Mouse (Mus musculus) CH12F3 (cell line): Measurements from ENCODE around the gene Raet1d.
"Not testable (repeated sequence)": the region's sequence is repeated elsewhere in the genome, so short reads cannot be mapped to it uniquely, and the experiment has no call there.

Experiments used
- in situ Hi-C: fragments of 300-500 bp; cut with MboI; formaldehyde crosslinking; loops from 2 replicates; pipeline ENCODE4 v1.14.3; 2020; ENCODE audit warnings: low sequenced_read_pairs

Raet1d gene

DNA sequence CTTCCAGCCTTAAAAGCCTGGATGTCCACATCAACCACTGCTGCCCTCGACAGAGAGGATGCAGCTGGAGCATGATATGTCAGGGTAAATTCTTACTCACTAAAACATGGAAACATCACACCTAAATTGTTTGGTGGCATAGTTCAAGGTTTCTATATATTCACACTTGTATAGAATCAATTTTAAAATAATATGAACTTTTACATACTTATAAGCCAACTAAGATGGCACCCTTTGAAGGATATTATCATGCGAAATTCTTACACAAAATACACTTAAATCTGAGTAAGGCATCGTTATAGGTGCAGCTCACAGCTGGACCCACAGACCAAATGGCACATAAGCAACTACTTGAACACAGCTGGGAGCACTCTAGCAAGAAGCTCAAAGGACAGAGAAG is at the start of gene Raet1d:
TSS of gene Raet1d (plus strand) at position 301 of the 400 bp plus-strand sequence.
- in situ Hi-C loops = not testable (repeated sequence)

GRCm38 (mm10) chr10:22322858-22323257 is 37.5 kb upstream of the Raet1d start:
- in situ Hi-C loops = no loop called here

DNA sequence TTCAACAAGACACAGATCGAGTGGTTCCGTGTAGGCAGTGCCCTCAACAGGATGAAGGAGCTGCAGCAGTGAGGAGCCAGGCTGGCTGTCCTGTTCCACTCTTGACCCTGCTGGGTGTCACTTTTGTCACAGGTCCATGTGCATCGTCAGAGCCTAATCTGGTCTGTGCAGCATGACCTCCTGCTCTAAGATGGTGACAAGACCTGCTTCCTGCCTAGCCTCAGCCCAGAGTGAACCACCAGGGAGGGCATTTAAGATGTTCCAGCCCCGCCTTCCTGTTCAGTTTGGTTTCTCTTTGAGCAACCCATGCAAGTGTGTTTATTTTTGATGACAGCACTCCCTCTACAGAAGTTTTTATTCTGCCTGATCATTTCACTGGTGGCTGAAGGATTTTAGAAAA is 14.6 kb upstream of the Raet1d start:
- in situ Hi-C loops = not testable (repeated sequence)

GRCm38 (mm10) chr10:22353548-22354195 is 6.7 kb upstream of the Raet1d start:
- in situ Hi-C loops = not testable (repeated sequence)

DNA sequence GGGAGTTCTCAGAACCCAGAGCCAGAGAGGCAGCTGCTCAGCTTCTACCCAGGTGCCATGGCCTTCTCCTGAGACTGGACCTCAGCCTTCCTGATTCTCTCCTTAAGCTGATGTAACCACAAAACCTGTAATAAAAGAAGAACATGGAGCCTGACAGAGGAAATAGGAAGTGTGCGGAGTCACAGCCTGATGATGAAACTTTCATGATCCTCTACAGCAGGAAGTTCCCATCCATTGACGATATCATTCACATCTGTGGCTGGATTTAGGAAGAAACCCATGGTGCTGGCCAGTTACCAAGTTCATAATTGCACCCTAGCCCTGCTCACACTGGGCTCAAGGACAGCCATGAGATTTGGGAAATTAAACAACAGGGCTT is 6.2 kb upstream of the Raet1d start:
- in situ Hi-C loops = not testable (repeated sequence)

GRCm38 (mm10) chr10:22357373-22357772 is 3.0 kb upstream of the Raet1d start:
- in situ Hi-C loops = not testable (repeated sequence)

DNA sequence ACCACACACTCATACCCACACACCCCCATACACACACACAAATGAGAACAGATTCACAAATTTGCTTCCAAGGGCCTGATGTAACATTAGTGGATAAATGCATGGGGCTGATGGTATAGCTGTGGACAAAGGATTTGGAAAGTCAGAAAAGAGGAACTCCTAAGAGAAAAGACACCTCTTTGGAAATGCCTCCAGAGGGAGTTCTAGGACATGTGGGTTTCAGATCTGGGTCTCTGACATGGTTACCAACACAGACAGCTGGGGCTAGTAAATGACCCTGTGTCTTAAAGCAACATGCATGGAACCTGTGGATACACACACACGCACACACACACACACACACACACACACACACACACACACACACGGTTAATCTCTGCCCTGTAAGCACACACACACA is 605 bp downstream of the Raet1d start:
- in situ Hi-C loops = not testable (repeated sequence)

DNA sequence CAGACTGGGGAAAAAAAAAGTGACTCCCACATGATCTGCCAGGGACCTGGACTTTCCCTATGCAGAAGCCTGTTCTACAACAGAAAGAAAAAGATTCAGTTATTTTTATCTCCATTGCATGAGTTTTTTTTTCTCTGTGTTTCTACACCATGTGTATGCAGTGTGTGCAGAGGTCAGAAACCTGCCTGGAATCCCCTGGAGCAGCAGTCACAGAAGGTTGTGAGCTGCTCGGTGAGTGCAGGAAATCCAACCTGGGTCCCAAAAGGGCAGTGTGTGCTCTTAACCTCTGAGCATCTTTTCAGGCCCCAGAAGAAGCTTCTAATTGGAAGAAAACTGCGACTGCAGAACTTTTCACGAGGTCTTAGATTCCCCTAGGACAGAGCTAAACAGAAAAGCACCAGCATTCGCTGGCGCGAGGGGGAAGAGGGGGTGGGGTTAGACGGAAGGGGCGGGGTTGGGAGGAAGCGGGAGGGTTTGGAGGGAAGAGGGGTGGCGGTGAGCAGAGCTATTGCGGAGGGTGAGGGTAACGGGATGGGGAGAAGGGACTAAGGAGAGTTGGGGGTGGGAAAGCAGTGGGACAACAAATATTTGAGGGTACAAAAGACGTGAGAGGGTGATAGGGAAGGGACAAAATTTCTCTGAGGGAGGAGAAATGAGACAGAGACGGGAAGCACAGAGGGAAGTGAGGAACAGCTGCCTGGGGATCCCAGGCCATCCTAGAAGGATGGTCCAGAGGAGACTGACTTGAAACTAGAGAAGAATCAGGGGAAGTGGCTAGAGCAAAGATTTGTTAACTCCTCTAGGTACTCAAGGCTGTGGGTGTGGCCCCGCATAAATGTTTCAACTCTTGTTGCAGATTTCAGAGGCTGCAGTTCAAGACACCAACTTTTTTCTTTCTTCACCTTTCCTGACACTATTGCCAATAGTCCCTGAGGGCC is 1.3 kb downstream of the Raet1d start:
- in situ Hi-C loops = not testable (repeated sequence)

DNA sequence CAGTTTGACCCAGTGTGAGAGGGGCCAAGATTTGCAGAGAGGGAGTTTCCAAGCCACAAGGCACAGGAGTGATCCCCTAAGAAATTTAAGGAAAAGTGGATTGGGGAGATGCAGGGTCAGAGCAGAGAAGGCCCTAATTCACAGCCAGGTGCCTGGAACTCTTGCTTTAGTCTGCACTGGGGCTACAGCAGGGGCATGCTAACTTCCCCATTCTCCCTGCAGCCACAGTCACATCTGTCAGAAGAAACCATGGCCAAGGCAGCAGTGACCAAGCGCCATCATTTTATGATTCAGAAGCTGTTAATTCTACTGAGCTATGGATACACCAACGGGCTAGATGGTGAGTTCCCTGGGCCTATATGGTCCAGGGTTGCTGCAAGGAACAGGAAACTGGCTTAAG is 2.1 kb downstream of the Raet1d start:
- in situ Hi-C loops = not testable (repeated sequence)

GRCm38 (mm10) chr10:22364915-22365314 is 4.6 kb downstream of the Raet1d start:
- in situ Hi-C loops = not testable (repeated sequence)

GRCm38 (mm10) chr10:22381226-22381625 is 20.9 kb downstream of the Raet1d start:
- in situ Hi-C loops = not testable (repeated sequence)

- in situ Hi-C loops = not testable (repeated sequence)
These were observed 29.8 kb downstream of the Raet1d start for GRCm38 (mm10) chr10:22390146-22390545.

- in situ Hi-C loops = not testable (repeated sequence)
These were observed 31.3 kb downstream of the Raet1d start for GRCm38 (mm10) chr10:22391616-22392015.

DNA sequence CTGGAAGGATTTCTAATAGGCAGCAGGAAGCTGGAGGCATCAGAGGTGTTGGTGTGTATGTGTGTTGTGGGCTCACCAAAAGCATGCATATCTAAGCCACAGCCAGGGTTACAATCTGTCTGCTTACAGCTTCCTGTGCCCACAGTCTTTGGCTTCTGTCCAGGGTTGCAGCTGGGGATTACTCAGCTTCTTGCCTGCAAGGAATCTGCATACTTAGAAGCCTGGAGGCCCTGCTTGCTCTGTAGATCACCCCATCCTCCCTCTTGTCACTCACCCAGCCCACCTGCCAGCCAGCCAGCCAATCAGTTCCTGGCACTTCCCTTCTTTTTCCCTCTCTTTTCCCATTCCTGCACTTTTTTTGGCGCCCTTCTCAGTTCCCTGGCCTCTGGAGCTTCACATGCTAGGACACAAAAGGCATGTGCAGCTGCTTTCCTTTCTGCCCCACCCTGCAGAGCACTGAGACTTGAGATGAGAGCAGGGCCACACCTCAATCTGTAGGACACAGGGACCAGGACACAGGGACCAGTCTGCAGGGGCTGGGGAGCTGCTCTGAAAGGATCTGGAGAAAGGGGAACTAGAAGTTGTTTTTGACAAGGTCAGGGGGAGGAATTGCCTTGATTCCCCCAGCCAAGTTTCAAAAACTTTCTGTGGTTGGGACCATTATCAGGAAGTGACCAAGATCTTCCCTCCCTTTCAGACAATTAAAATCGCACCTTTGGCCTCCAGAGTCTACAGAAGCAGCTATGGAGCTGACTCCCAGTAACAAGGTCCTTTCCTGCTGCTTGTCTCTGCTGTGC is 32.9 kb downstream of the Raet1d start:
- in situ Hi-C loops = not testable (repeated sequence)

DNA sequence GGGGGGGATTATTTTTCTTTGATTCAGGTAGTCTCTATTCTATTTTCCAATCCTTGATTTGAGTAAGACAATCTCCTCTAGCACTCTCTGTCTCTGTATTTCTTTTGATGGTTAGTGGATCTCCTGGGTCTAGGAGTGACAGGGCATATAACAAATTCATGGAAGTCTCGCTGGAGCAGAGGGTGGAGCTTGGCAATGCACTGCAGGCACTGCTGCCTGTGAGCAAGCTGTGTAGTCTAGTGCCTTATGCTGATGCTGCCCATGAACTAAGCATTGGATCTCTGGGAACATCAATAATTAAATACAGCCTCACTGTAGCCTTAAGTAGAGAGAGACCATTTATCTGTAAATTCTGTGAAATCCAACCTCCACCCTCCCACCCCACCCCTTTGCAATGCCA is 36.3 kb downstream of the Raet1d start:
- in situ Hi-C loops = not testable (repeated sequence)

DNA sequence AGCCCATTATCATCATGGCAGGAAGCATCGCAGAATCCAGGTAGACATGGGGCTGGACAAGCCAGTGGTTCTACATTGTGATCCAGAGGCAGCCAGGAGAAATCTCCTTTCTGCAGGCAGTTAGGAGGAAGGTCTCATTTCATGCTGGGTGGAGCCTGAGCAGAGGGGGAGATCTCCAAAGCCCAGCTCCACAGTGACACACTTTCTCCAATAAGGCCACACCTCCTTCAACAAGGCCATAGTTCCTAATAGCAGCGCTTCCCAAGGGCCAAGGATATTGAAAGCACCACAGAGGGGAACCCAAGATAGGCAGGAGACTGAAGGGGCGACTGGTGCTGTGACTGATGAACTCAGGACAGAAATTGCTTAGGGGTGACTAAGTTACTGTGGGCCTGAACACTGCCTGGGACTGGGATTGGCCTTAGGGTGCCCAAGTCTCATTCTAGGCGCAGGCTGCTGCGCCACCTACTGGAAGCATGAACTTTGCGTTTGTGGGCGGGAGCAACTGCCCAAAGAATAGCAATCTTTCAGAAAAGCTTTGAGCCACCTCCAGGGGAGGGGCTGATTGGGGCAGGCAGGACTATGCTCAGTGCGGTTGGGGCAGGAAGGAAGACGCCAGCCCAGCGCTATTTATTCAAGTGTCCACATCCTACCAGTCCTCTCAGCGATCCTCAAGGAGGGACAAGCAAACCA is 42.0 kb downstream of the Raet1d start:
- in situ Hi-C loops = not testable (repeated sequence)

- in situ Hi-C loops = not testable (repeated sequence)
These were observed 53.5 kb downstream of the Raet1d start for GRCm38 (mm10) chr10:22413702-22414494.
